ENCODE assay signal across 18 mouse cellular contexts in genomic region chr19:50418962-50419720, GRCm38 (mm10).
DNase-seq lines count a peak whose midpoint lies in the region; ATAC-seq and TF ChIP-seq lines count a peak whose summit lies in the region.
"Had no signal": no experiment of that assay in that cellular context is flagged by ENCODE, and none has a peak within 500 bp of the region (broad histone marks: within the 10 kb centered on the region; RNA-seq: fewer than 3 reads in every experiment).

No protein-coding gene starts in this region.

- no peak for TF ChIP-seq CTCF in hindbrain, postnatal 0 days (IDR thresholded peaks at IDR 0.05; ENCODE audit: low read depth)

- WGBS in hindbrain, postnatal 0 days: 45% methylated on average over 14 of the region's 14 CpGs
- WGBS in hindbrain, embryonic 12.5 days: 52% methylated on average over 14 of the region's 14 CpGs
- 46% methylated on average over 14 of the region's 14 CpGs for WGBS in midbrain, embryonic 14.5 days
- WGBS in midbrain, embryonic 10.5 days: 55% methylated on average over 14 of the region's 14 CpGs

- no peaks in the 10 kb centered on the region for H3K36me3 ChIP-seq in hindbrain, postnatal 0 days (ENCODE audit: insufficient read depth, low read length)
- H3K36me3 ChIP-seq in hindbrain, embryonic 12.5 days: no peaks in the 10 kb centered on the region
- H3K36me3 ChIP-seq in midbrain, embryonic 14.5 days (ENCODE audit: control insufficient read depth, insufficient read depth, low read length): no peaks in the 10 kb centered on the region
- H3K36me3 ChIP-seq in midbrain, embryonic 10.5 days: no peaks in the 10 kb centered on the region
- H3K36me3 ChIP-seq: forebrain, embryonic 15.5 days; midbrain, embryonic 12.5 days had no signal

- no peak overlapping the region for H3K27ac ChIP-seq in hindbrain, postnatal 0 days
- no peak overlapping the region for H3K27ac ChIP-seq in hindbrain, embryonic 12.5 days
- no peak overlapping the region for H3K27ac ChIP-seq in midbrain, embryonic 14.5 days (replicated peaks; ENCODE audit: low read depth, low read length)
- no peak overlapping the region; the same call in 1 of the 2 replicates for H3K27ac ChIP-seq in midbrain, embryonic 10.5 days (replicated peaks)
- H3K27ac ChIP-seq: forebrain, embryonic 15.5 days; midbrain, embryonic 12.5 days; stomach, postnatal 0 days had no signal

- peak; percentile 12 for DNase-seq in hindbrain, postnatal 0 days (ENCODE audit: low spot score)
- DNase-seq in midbrain, embryonic 14.5 days: peak; percentile 15
- DNase-seq in midbrain, embryonic 10.5 days (ENCODE audit: low spot score): no peak
- DNase-seq in frontal cortex, adult 2 months (ENCODE audit: extremely low spot score in 1 of 2, low spot score in 1 of 2): peak; percentile 56 to 77
- peak; percentile 34 to 71 for DNase-seq in right cerebral cortex, postnatal 36 days (ENCODE audit: low spot score in 2 of 2)
- no peak for DNase-seq in heart, postnatal 4 days
- DNase-seq: adrenal gland, adult 2 months; cerebellum, adult 9-10 months; gastrocnemius, postnatal 25 days; kidney, postnatal 10 days; liver; lung, adult 18-20 months; lung, postnatal 4 days; thymus, postnatal 36 days had no signal

- H3K4me2 ChIP-seq in hindbrain, postnatal 0 days (ENCODE audit: low read depth, low read length): no peak overlapping the region
- H3K4me2 ChIP-seq in hindbrain, embryonic 12.5 days (replicated peaks): no peak overlapping the region
- no peak overlapping the region for H3K4me2 ChIP-seq in midbrain, embryonic 14.5 days (ENCODE audit: low read length)
- H3K4me2 ChIP-seq: forebrain, embryonic 15.5 days; midbrain, embryonic 12.5 days had no signal

- no peak for ATAC-seq in hindbrain, postnatal 0 days
- no peak for ATAC-seq in hindbrain, embryonic 12.5 days (ENCODE audit: low FRiP score)
- no peak for ATAC-seq in midbrain, embryonic 14.5 days (ENCODE audit: low FRiP score, low TSS enrichment)
- ATAC-seq: forebrain, embryonic 15.5 days had no signal

- H3K9me3 ChIP-seq in hindbrain, postnatal 0 days (ENCODE audit: low read length): no peaks in the 10 kb centered on the region
- H3K9me3 ChIP-seq in hindbrain, embryonic 12.5 days (replicated peaks): no peaks in the 10 kb centered on the region
- no peaks in the 10 kb centered on the region for H3K9me3 ChIP-seq in midbrain, embryonic 14.5 days (ENCODE audit: control insufficient read depth, low read length)
- no peaks in the 10 kb centered on the region for H3K9me3 ChIP-seq in midbrain, embryonic 10.5 days (replicated peaks)
- H3K9me3 ChIP-seq: forebrain, embryonic 15.5 days; midbrain, embryonic 12.5 days had no signal

- no peak overlapping the region for H3K9ac ChIP-seq in hindbrain, postnatal 0 days (replicated peaks; ENCODE audit: low read length)
- H3K9ac ChIP-seq in hindbrain, embryonic 12.5 days: no peak overlapping the region
- H3K9ac ChIP-seq in midbrain, embryonic 14.5 days (replicated peaks; ENCODE audit: low read length): no peak overlapping the region
- H3K9ac ChIP-seq: forebrain, embryonic 15.5 days; midbrain, embryonic 12.5 days had no signal

- H3K4me1 ChIP-seq in hindbrain, postnatal 0 days (ENCODE audit: insufficient read depth, low read length): no peaks in the 10 kb centered on the region
- no peaks in the 10 kb centered on the region for H3K4me1 ChIP-seq in hindbrain, embryonic 12.5 days
- peaks cover 9% of the 10 kb centered on the region; the same call in 1 of the 2 replicates for H3K4me1 ChIP-seq in midbrain, embryonic 14.5 days (ENCODE audit: control insufficient read depth, insufficient read depth, low read length)
- peaks cover 25% of the 10 kb centered on the region for H3K4me1 ChIP-seq in midbrain, embryonic 10.5 days

- H3K4me3 ChIP-seq in hindbrain, postnatal 0 days (ENCODE audit: low read length): no peak overlapping the region
- H3K4me3 ChIP-seq in hindbrain, embryonic 12.5 days: no peak overlapping the region
- no peak overlapping the region for H3K4me3 ChIP-seq in midbrain, embryonic 14.5 days (replicated peaks; ENCODE audit: low read depth, low read length)
- no peak overlapping the region for H3K4me3 ChIP-seq in midbrain, embryonic 10.5 days
- H3K4me3 ChIP-seq: forebrain, embryonic 15.5 days; midbrain, embryonic 12.5 days had no signal

- no peaks in the 10 kb centered on the region for H3K27me3 ChIP-seq in hindbrain, postnatal 0 days (ENCODE audit: insufficient read depth, low read length)
- no peaks in the 10 kb centered on the region for H3K27me3 ChIP-seq in hindbrain, embryonic 12.5 days
- H3K27me3 ChIP-seq in midbrain, embryonic 14.5 days (ENCODE audit: control insufficient read depth, insufficient read depth, low read length): no peaks in the 10 kb centered on the region
- H3K27me3 ChIP-seq in midbrain, embryonic 10.5 days (ENCODE audit: low read depth, poor library complexity, severe bottlenecking): no peaks in the 10 kb centered on the region
- H3K27me3 ChIP-seq: forebrain, embryonic 15.5 days; midbrain, embryonic 12.5 days had no signal

Comparison
In these comparisons a context has a peak if more than half of its experiments do, and no peak if none do; other contexts are left out.
1. DNase-seq: peak in hindbrain, postnatal 0 days (single experiment), midbrain, embryonic 14.5 days (single experiment), frontal cortex, adult 2 months (2 of 2) and right cerebral cortex, postnatal 36 days (2 of 2); none in midbrain, embryonic 10.5 days (single experiment) and heart, postnatal 4 days (single experiment).